Mouse (Mus musculus): ENCODE data around the gene Zfyve26. TPM values are rescaled to one million over a fixed set of nuclear protein-coding genes. Genes with fewer than 3 reads are reported as not detected.

Gene Zfyve26
- polyA plus RNA-seq, 1 experiment from 2014 or later, result 10.5 TPM

DNA sequence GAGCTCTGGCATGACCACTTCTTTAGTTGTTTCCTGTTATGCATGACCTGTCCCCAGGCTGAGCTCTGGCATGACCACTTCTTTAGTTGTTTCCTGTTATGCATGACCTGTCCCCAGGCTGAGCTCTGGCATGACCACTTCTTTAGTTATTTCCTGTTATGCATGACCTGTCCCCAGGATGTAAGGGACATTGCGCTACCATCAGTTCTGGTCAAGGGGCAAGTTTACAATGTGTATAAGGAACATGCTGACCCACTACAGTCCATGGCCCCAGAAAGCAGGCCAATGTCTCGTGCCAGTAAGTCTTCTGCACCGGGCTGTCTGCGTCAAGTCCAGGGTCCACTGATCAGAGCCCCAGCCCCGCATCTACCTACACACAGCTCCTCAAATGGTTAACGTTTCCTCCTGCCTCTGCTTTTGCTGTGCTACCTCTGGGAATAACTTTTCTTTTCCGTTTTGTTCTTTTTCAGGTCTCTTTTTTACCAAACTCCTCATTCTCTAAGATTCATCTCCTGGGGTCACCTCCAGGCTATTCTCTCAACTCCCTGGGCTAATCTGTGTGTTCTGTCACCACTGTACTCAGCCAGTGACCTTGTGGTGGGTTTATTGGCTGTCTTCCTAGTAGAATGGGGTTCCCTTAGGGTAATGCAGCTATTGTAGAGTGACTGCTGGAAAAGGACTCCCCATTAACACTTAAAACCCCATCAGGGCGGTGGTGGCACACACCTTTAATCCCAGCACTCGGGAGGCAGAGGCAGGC, 42.6 kb downstream of the Zfyve26 start:
- H3K27me3 ChIP-seq, result no peaks in the 10 kb centered on the region
- no peak for ATAC-seq (ENCODE audit: low FRiP score, low read depth)
- no peak overlapping the region for H3K9ac ChIP-seq
- no peak overlapping the region for H3K4me3 ChIP-seq
- H3K4me1 ChIP-seq (replicated peaks), result no peaks in the 10 kb centered on the region
- H3K36me3 ChIP-seq, result peaks cover 67% of the 10 kb centered on the region
- WGBS, result 91% methylated on average over 9 of the region's 9 CpGs
- no peak overlapping the region for H3K27ac ChIP-seq (replicated peaks)
- no peak overlapping the region for H3K4me2 ChIP-seq
- H3K9me3 ChIP-seq, result no peaks in the 10 kb centered on the region

- H3K9me3 ChIP-seq, result no peaks in the 10 kb centered on the region
- no peaks in the 10 kb centered on the region for H3K4me1 ChIP-seq (replicated peaks)
- H3K9ac ChIP-seq, result no peak overlapping the region
- no peak overlapping the region for H3K4me2 ChIP-seq
- no peaks in the 10 kb centered on the region for H3K27me3 ChIP-seq
- no peak for ATAC-seq (ENCODE audit: low FRiP score, low read depth)
- no peak overlapping the region for H3K27ac ChIP-seq (replicated peaks)
- H3K36me3 ChIP-seq, result peaks cover 79% of the 10 kb centered on the region
- no peak overlapping the region for H3K4me3 ChIP-seq
- WGBS, result 93% methylated on average over 3 of the region's 3 CpGs
Observed at GRCm38 (mm10) chr12:79248110-79248509, 48.0 kb downstream of the Zfyve26 start.

DNA sequence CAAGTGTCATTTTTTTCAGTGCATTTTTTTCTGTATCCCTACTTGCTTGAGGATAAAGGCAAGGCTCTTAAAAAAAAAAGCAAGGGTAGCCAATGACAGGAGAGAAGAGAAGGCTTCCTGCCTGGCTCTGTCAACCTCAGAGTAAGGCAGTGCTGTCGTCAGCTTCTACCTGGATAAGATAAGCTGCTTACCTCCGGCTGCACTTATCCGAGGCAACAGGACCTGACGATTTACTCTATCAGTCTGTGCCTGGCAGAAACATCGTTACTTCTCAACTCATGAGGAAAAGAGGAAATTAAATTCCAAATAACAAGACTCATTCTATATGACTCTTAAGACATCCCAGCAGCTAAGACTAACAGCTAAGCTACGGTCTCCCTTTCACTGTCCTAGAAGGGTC, 53.2 kb downstream of the Zfyve26 start:
- H3K27ac ChIP-seq (replicated peaks), result no peak overlapping the region
- H3K4me3 ChIP-seq, result no peak overlapping the region
- no peaks in the 10 kb centered on the region for H3K27me3 ChIP-seq
- no peaks in the 10 kb centered on the region for H3K4me1 ChIP-seq (replicated peaks)
- WGBS, result 99% methylated on average over 6 of the region's 6 CpGs
- no peak overlapping the region for H3K9ac ChIP-seq
- peaks cover 77% of the 10 kb centered on the region for H3K36me3 ChIP-seq
- ATAC-seq (ENCODE audit: low FRiP score, low read depth), result no peak
- H3K9me3 ChIP-seq, result no peaks in the 10 kb centered on the region
- no peak overlapping the region for H3K4me2 ChIP-seq

DNA sequence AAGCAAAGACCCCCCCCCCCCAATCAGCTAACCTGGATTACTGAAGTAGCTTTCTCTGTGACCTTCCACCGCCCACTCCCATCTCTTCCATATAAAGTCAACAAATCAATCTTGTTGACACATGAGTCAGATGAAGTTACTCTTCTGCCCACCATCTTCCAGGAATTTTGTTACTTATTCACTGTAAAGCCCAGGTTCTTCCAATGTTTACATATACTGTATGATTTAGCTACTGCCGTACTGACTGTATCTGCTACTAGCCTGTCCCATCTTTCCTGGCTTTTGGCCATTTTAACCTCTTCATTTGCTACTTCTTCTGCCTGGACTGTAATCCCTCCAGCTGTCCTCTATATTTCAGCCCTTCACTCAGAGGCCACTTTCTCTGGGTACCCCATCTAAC, 54.1 kb downstream of the Zfyve26 start:
- Histone ChIP-seq H3K9me3 (no peaks in the 10 kb centered on the region), H3K36me3 (peaks cover 80% of the 10 kb centered on the region), H3K4me3 (no peak overlapping the region), H3K27me3 (no peaks in the 10 kb centered on the region), H3K9ac (no peak overlapping the region), H3K27ac (replicated peaks) (no peak overlapping the region), H3K4me2 (no peak overlapping the region), H3K4me1 (replicated peaks) (no peaks in the 10 kb centered on the region)
- 95% methylated on average over 2 of the region's 2 CpGs for WGBS
- no peak for ATAC-seq (ENCODE audit: low FRiP score, low read depth)

DNA sequence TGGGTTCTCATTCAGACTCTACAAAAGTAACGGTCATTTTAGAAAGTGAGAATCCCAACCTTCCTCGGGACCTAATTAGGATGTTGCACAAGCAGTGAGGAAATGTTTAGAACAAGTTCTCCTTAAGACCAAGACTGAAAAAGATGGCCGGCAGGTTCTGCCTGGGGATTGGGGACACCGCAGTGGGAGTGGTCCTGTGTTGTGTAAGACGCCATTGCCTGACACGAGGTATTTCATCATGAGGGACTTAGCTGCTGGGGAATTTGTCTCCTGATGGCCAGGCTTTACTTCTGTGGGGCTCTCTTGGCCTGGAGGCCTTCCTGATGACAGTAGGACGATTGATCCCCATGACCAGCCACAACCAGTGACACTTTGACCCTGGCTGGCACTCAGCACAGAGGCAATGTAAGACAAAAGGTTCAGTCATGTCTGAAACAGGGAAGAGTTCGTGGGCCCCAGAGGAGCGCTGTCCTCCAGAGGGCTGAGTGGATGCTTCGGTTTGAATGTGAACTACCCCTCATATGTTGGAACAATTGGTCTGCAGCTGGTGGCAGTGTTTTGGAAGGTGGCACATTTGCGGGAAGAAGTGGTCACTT, 60.5 kb downstream of the Zfyve26 start:
- Histone ChIP-seq H3K9me3 (no peaks in the 10 kb centered on the region), H3K27me3 (no peaks in the 10 kb centered on the region), H3K36me3 (peaks cover 45% of the 10 kb centered on the region), H3K4me2 (no peak overlapping the region), H3K4me3 (no peak overlapping the region), H3K27ac (replicated peaks) (no peak overlapping the region), H3K4me1 (replicated peaks) (no peaks in the 10 kb centered on the region), H3K9ac (no peak overlapping the region)
- no peak for ATAC-seq (ENCODE audit: low FRiP score, low read depth)
- WGBS, result 55% methylated on average over 11 of the region's 11 CpGs

GRCm38 (mm10) chr12:79217511-79217910, 78.6 kb downstream of the Zfyve26 start:
- no peak overlapping the region for H3K4me2 ChIP-seq
- ATAC-seq (ENCODE audit: low FRiP score, low read depth), result no peak
- H3K4me3 ChIP-seq, result no peak overlapping the region
- H3K27ac ChIP-seq (replicated peaks), result no peak overlapping the region
- H3K36me3 ChIP-seq, result no peaks in the 10 kb centered on the region
- H3K4me1 ChIP-seq (replicated peaks), result no peaks in the 10 kb centered on the region
- WGBS, result 56% methylated on average over 5 of the region's 5 CpGs
- no peak overlapping the region for H3K9ac ChIP-seq
- H3K27me3 ChIP-seq, result no peaks in the 10 kb centered on the region
- H3K9me3 ChIP-seq, result no peaks in the 10 kb centered on the region

DNA sequence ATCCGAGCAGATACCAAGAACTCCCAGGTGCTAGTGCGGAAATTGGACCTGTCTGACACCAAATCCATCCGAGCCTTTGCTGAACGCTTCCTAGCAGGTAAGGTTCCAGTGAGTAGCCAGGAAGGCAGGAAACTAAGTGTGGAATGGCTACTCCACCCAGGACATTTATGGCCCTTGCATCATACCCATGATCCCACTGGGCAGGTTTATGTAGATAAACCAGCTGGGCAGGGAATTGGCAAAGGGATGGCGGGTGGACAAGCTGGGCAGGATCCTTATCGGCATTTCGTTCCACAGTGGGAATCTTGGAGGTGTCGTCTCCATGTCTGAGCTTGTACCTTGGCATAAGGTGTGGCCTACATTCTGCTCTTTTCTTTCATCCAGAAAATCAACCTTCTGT, 84.7 kb downstream of the Zfyve26 start:
- no peak overlapping the region for H3K27ac ChIP-seq (replicated peaks)
- no peak overlapping the region for H3K9ac ChIP-seq
- no peaks in the 10 kb centered on the region for H3K9me3 ChIP-seq
- ATAC-seq (ENCODE audit: low FRiP score, low read depth), result no peak
- no peaks in the 10 kb centered on the region for H3K36me3 ChIP-seq
- no peaks in the 10 kb centered on the region for H3K27me3 ChIP-seq
- no peak overlapping the region for H3K4me2 ChIP-seq
- 89% methylated on average over 8 of the region's 8 CpGs for WGBS
- H3K4me1 ChIP-seq (replicated peaks), result peaks cover 6% of the 10 kb centered on the region; the same call in 1 of the 2 replicates
- H3K4me3 ChIP-seq, result no peak overlapping the region

- ATAC-seq (ENCODE audit: low FRiP score, low read depth), result peak; percentile 59; the same call in 1 of the 2 replicates
- H3K9me3 ChIP-seq, result no peaks in the 10 kb centered on the region
- H3K9ac ChIP-seq, result no peak within 1 kb of the TSS
- no peak within 1 kb of the TSS for H3K27ac ChIP-seq (replicated peaks)
- peak within 1 kb of the TSS; percentile 41 for H3K4me3 ChIP-seq
- peaks cover 6% of the 10 kb centered on the region; the same call in 1 of the 2 replicates for H3K4me1 ChIP-seq (replicated peaks)
- 6% methylated on average over 13 of the region's 13 CpGs for WGBS
- peak within 1 kb of the TSS; percentile 55 for H3K4me2 ChIP-seq
- H3K36me3 ChIP-seq, result no peaks in the 10 kb centered on the region
- no peaks in the 10 kb centered on the region for H3K27me3 ChIP-seq
Observed at GRCm38 (mm10) chr12:79208703-79209464, 87.2 kb downstream of the Zfyve26 start, which contains the start of gene Rdh12. TSS of gene Rdh12 (plus strand) at chr12:79208914.

GRCm38 (mm10) chr12:79201882-79202281, 94.2 kb downstream of the Zfyve26 start:
- Histone ChIP-seq H3K9ac (no peak overlapping the region), H3K4me1 (replicated peaks) (no peaks in the 10 kb centered on the region), H3K36me3 (no peaks in the 10 kb centered on the region), H3K4me2 (no peak overlapping the region), H3K9me3 (no peaks in the 10 kb centered on the region), H3K27ac (replicated peaks) (no peak overlapping the region), H3K27me3 (no peaks in the 10 kb centered on the region), H3K4me3 (no peak overlapping the region)
- 76% methylated on average over 3 of the region's 3 CpGs for WGBS
- ATAC-seq (ENCODE audit: low FRiP score, low read depth), result no peak

DNA sequence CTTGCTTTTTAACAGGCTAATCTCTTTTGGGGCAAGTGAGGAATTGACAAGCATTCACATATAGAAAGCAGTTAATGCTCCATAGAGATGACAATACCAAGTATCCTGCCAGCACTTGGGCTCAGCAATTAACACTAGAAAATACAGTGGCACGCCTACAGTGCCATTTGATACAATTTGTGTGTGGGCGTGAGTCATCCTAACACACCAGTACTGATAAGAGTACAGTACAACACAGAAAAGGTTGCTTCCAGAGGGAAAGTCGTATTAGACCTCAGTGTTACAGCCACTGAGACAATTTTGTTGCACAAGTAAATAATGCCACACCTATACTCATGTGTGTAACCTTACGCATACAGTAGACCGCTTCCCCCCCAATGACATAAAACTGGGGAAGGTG, 99.0 kb downstream of the Zfyve26 start:
- Histone ChIP-seq H3K27me3 (no peaks in the 10 kb centered on the region), H3K36me3 (no peaks in the 10 kb centered on the region), H3K9ac (no peak overlapping the region), H3K4me2 (no peak overlapping the region), H3K4me3 (no peak overlapping the region), H3K4me1 (replicated peaks) (peaks cover 1% of the 10 kb centered on the region), H3K27ac (replicated peaks) (no peak overlapping the region), H3K9me3 (no peaks in the 10 kb centered on the region)
- 89% methylated on average over 5 of the region's 5 CpGs for WGBS
- no peak for ATAC-seq (ENCODE audit: low FRiP score, low read depth)

DNA sequence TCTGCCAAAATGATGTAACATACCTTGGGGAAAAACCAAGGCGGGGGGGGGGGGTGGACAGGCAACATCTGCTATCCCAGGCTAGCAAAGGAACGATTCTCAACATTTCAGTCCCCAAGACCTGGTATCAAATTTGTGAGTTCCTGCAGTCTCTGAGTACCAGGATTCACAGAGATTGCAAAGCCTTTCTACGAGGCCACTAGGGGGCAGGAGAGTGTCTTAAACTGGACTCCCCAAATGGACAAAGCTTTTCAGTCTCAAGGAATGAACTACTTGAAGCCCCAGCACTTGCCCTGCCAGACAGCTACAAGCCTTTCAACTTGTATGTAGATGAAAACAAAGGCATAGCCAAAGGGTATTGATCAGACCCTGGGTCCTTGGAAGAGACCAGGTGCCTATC, 102.7 kb downstream of the Zfyve26 start:
- Histone ChIP-seq H3K4me1 (replicated peaks) (peaks cover 29% of the 10 kb centered on the region), H3K9ac (no peak overlapping the region), H3K27ac (replicated peaks) (no peak overlapping the region), H3K9me3 (no peaks in the 10 kb centered on the region), H3K4me2 (no peak overlapping the region), H3K36me3 (peaks cover 1% of the 10 kb centered on the region; the same call in 1 of the 2 replicates), H3K4me3 (no peak overlapping the region), H3K27me3 (no peaks in the 10 kb centered on the region)
- 6% methylated on average over 3 of the region's 3 CpGs for WGBS
- ATAC-seq (ENCODE audit: low FRiP score, low read depth), result no peak

GRCm38 (mm10) chr12:79192193-79192592, 103.9 kb downstream of the Zfyve26 start, which contains the start of gene Rdh11:
TSS of gene Rdh11 (minus strand) at chr12:79192293.
- H3K4me1 ChIP-seq (replicated peaks), result peaks cover 29% of the 10 kb centered on the region
- peak within 1 kb of the TSS; percentile 71 for H3K4me2 ChIP-seq
- H3K27ac ChIP-seq (replicated peaks), result peak within 1 kb of the TSS; percentile 84
- no peaks in the 10 kb centered on the region for H3K27me3 ChIP-seq
- H3K4me3 ChIP-seq, result peak within 1 kb of the TSS; percentile 57
- H3K9ac ChIP-seq, result peak within 1 kb of the TSS; percentile 59
- no peak for ATAC-seq (ENCODE audit: low FRiP score, low read depth)
- no peaks in the 10 kb centered on the region for H3K9me3 ChIP-seq
- 62% methylated on average over 6 of the region's 6 CpGs for WGBS
- H3K36me3 ChIP-seq, result peaks cover 13% of the 10 kb centered on the region; the same call in 1 of the 2 replicates
